Mouse (Mus musculus) E14TG2a.4 (cell line): ENCODE results near the gene Lrrc3c.

ENCODE experiments used
- CTCF ChIP-seq: conservative IDR thresholded peaks from 2 replicates; pipeline ENCODE4 v1.5.1; 2014; ENCODE audit warnings: low read length
- NANOG ChIP-seq: IDR thresholded peaks from 2 replicates; pipeline ENCODE4 v1.6.1; 2014; ENCODE audit warnings: borderline replicate concordance, low read length, mixed read lengths

DNA sequence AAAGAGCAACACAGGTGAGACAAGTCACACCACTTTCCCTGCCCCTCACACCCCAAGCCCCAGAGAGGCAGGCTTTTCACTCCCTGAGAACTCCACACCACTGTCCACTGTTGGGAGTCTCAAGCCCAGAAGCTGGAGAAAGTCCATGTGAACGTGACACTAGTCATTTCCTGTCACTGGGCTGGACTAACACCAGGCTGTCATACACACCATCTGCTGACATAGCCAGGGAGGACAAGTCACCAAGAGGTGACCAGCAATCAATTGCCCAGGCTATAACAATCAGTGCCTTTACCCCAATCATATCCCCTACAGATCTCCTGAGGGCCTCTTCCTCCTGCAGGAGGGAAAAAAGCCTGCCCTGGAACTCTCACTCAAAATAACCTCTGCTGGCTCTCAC is 13.9 kb upstream of the Lrrc3c start:
- TF ChIP-seq CTCF (no peak), NANOG (no peak)
